Mouse (Mus musculus): ENCODE data around the gene Chd9. TPM values are rescaled to one million over a fixed set of nuclear protein-coding genes. Genes with fewer than 3 reads are reported as not detected.
"Not testable (repeated sequence)": the region's sequence is repeated elsewhere in the genome, so short reads cannot be mapped to it uniquely, and the experiment has no call there.

Gene Chd9
- polyA plus RNA-seq, 1 experiment from 2014 or later = 60.0 TPM

- no peaks in the 10 kb centered on the region for H3K9me3 ChIP-seq (ENCODE audit: control insufficient read depth, low read length)
- no peak for DNase-seq (ENCODE audit: low spot score)
- no peak overlapping the region for H3K9ac ChIP-seq (ENCODE audit: low read length)
- H3K36me3 ChIP-seq (ENCODE audit: control insufficient read depth, insufficient read depth, low read length) = no peaks in the 10 kb centered on the region
- H3K4me1 ChIP-seq (ENCODE audit: control insufficient read depth, insufficient read depth, low read length) = no peaks in the 10 kb centered on the region
- ATAC-seq (ENCODE audit: insufficient number of reproducible peaks, low FRiP score, low TSS enrichment, low read depth) = no peak
- 64% methylated on average over 1 of the region's 1 CpGs for WGBS
- H3K27ac ChIP-seq (replicated peaks; ENCODE audit: low read depth, low read length) = no peak overlapping the region
- H3K4me2 ChIP-seq (ENCODE audit: low read depth, severe bottlenecking) = no peak overlapping the region
- no peak overlapping the region for H3K4me3 ChIP-seq (ENCODE audit: low read depth, low read length)
- no peaks in the 10 kb centered on the region for H3K27me3 ChIP-seq (ENCODE audit: control insufficient read depth, insufficient read depth, low read length)
Observed at GRCm38 (mm10) chr8:90928412-90928811, 100.3 kb downstream of the Chd9 start.

GRCm38 (mm10) chr8:90930125-90930524, 102.0 kb downstream of the Chd9 start:
- not testable (repeated sequence) for H3K27me3 ChIP-seq (ENCODE audit: control insufficient read depth, insufficient read depth, low read length); H3K4me1 ChIP-seq (ENCODE audit: control insufficient read depth, insufficient read depth, low read length); H3K4me2 ChIP-seq (ENCODE audit: low read depth, severe bottlenecking); H3K27ac ChIP-seq (replicated peaks; ENCODE audit: low read depth, low read length); H3K9ac ChIP-seq (ENCODE audit: low read length); ATAC-seq (ENCODE audit: insufficient number of reproducible peaks, low FRiP score, low TSS enrichment, low read depth); DNase-seq (ENCODE audit: low spot score); H3K36me3 ChIP-seq (ENCODE audit: control insufficient read depth, insufficient read depth, low read length); H3K4me3 ChIP-seq (ENCODE audit: low read depth, low read length); H3K9me3 ChIP-seq (ENCODE audit: control insufficient read depth, low read length)

DNA sequence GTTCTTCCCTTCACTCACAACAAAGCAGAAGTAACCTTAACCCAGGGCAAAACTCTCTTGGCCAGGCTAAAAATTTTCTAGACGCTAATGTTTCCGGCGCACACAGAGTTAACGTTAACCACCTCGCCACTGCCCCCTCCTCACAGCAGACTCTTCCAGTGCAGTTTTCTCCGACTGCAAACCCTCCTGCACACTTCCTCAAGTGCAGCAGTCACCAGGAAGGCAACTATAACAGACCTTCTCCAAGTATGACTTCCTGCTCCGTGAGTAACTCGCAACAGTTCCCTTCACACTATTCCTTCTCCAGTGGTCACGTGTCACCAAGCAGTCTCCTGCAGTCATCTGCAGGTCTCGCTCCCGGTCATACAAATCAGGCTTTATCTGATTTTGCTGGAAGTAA, 104.8 kb downstream of the Chd9 start:
- DNase-seq (ENCODE audit: low spot score) (no peak), ATAC-seq (ENCODE audit: insufficient number of reproducible peaks, low FRiP score, low TSS enrichment, low read depth) (no peak)
- H3K4me1 ChIP-seq (ENCODE audit: control insufficient read depth, insufficient read depth, low read length) = no peaks in the 10 kb centered on the region
- H3K9ac ChIP-seq (ENCODE audit: low read length) = no peak overlapping the region
- 65% methylated on average over 11 of the region's 11 CpGs for WGBS
- no peak overlapping the region for H3K4me3 ChIP-seq (ENCODE audit: low read depth, low read length)
- H3K27ac ChIP-seq (replicated peaks; ENCODE audit: low read depth, low read length) = no peak overlapping the region
- no peak overlapping the region for H3K4me2 ChIP-seq (ENCODE audit: low read depth, severe bottlenecking)
- H3K9me3 ChIP-seq (ENCODE audit: control insufficient read depth, low read length) = no peaks in the 10 kb centered on the region
- H3K36me3 ChIP-seq (ENCODE audit: control insufficient read depth, insufficient read depth, low read length) = no peaks in the 10 kb centered on the region
- H3K27me3 ChIP-seq (ENCODE audit: control insufficient read depth, insufficient read depth, low read length) = no peaks in the 10 kb centered on the region

- H3K36me3 ChIP-seq (ENCODE audit: control insufficient read depth, insufficient read depth, low read length) = no peaks in the 10 kb centered on the region
- no peak for DNase-seq (ENCODE audit: low spot score)
- no peak overlapping the region for H3K4me2 ChIP-seq (ENCODE audit: low read depth, severe bottlenecking)
- H3K4me3 ChIP-seq (ENCODE audit: low read depth, low read length) = no peak overlapping the region
- H3K9me3 ChIP-seq (ENCODE audit: control insufficient read depth, low read length) = no peaks in the 10 kb centered on the region
- H3K9ac ChIP-seq (ENCODE audit: low read length) = no peak overlapping the region
- WGBS = 96% methylated on average over 1 of the region's 1 CpGs
- ATAC-seq (ENCODE audit: insufficient number of reproducible peaks, low FRiP score, low TSS enrichment, low read depth) = no peak
- H3K27me3 ChIP-seq (ENCODE audit: control insufficient read depth, insufficient read depth, low read length) = no peaks in the 10 kb centered on the region
- no peak overlapping the region for H3K27ac ChIP-seq (replicated peaks; ENCODE audit: low read depth, low read length)
- no peaks in the 10 kb centered on the region for H3K4me1 ChIP-seq (ENCODE audit: control insufficient read depth, insufficient read depth, low read length)
Observed at GRCm38 (mm10) chr8:90934786-90935185, 106.6 kb downstream of the Chd9 start.

- Histone ChIP-seq H3K36me3 (ENCODE audit: control insufficient read depth, insufficient read depth, low read length) (no peaks in the 10 kb centered on the region), H3K4me2 (ENCODE audit: low read depth, severe bottlenecking) (no peak overlapping the region), H3K9ac (ENCODE audit: low read length) (no peak overlapping the region), H3K4me1 (ENCODE audit: control insufficient read depth, insufficient read depth, low read length) (no peaks in the 10 kb centered on the region), H3K9me3 (ENCODE audit: control insufficient read depth, low read length) (no peaks in the 10 kb centered on the region), H3K4me3 (ENCODE audit: low read depth, low read length) (no peak overlapping the region), H3K27me3 (ENCODE audit: control insufficient read depth, insufficient read depth, low read length) (no peaks in the 10 kb centered on the region), H3K27ac (replicated peaks; ENCODE audit: low read depth, low read length) (no peak overlapping the region)
- 71% methylated on average over 1 of the region's 1 CpGs for WGBS
- DNase-seq (ENCODE audit: low spot score) (no peak), ATAC-seq (ENCODE audit: insufficient number of reproducible peaks, low FRiP score, low TSS enrichment, low read depth) (no peak)
Observed at GRCm38 (mm10) chr8:90936840-90937239, 108.7 kb downstream of the Chd9 start.

DNA sequence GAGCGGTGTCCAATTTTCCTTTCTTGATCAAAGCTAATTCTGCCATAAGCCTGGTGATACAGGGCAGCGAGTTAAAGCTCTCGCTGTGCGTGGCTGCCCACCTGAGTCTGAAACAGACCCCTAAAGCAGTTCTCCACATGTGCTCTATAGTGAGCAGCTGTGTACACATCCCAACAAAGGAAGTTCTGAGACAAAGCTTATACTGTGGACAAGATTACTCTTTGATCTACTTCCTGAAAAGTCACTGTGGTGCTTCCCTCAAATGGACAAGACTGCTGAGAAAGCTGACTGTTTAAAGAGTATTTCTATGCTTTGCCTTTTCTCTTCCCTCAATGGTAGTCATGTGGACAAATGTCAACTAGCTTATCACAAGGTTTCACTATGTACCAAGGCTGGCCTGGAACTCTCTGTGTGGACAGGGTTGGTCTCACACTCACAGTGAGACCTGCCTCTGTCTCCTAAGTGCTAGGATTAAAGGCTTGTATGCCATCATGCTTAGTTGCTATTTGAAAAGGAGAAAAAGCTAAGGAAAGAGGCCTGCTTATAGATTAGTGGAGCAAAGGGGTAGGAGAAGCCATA, 110.3 kb downstream of the Chd9 start:
- no peak overlapping the region for H3K9ac ChIP-seq (ENCODE audit: low read length)
- 85% methylated on average over 4 of the region's 4 CpGs for WGBS
- no peak overlapping the region for H3K4me3 ChIP-seq (ENCODE audit: low read depth, low read length)
- no peak overlapping the region for H3K4me2 ChIP-seq (ENCODE audit: low read depth, severe bottlenecking)
- ATAC-seq (ENCODE audit: insufficient number of reproducible peaks, low FRiP score, low TSS enrichment, low read depth) = no peak
- no peaks in the 10 kb centered on the region for H3K27me3 ChIP-seq (ENCODE audit: control insufficient read depth, insufficient read depth, low read length)
- H3K36me3 ChIP-seq (ENCODE audit: control insufficient read depth, insufficient read depth, low read length) = no peaks in the 10 kb centered on the region
- H3K27ac ChIP-seq (replicated peaks; ENCODE audit: low read depth, low read length) = no peak overlapping the region
- no peaks in the 10 kb centered on the region for H3K4me1 ChIP-seq (ENCODE audit: control insufficient read depth, insufficient read depth, low read length)
- DNase-seq (ENCODE audit: low spot score) = no peak
- no peaks in the 10 kb centered on the region for H3K9me3 ChIP-seq (ENCODE audit: control insufficient read depth, low read length)

- ATAC-seq (ENCODE audit: insufficient number of reproducible peaks, low FRiP score, low TSS enrichment, low read depth) (no peak), DNase-seq (ENCODE audit: low spot score) (no peak)
- 76% methylated on average over 1 of the region's 1 CpGs for WGBS
- Histone ChIP-seq H3K9ac (ENCODE audit: low read length) (no peak overlapping the region), H3K4me1 (ENCODE audit: control insufficient read depth, insufficient read depth, low read length) (no peaks in the 10 kb centered on the region), H3K4me2 (ENCODE audit: low read depth, severe bottlenecking) (no peak overlapping the region), H3K27me3 (ENCODE audit: control insufficient read depth, insufficient read depth, low read length) (no peaks in the 10 kb centered on the region), H3K36me3 (ENCODE audit: control insufficient read depth, insufficient read depth, low read length) (no peaks in the 10 kb centered on the region), H3K4me3 (ENCODE audit: low read depth, low read length) (no peak overlapping the region), H3K9me3 (ENCODE audit: control insufficient read depth, low read length) (no peaks in the 10 kb centered on the region), H3K27ac (replicated peaks; ENCODE audit: low read depth, low read length) (no peak overlapping the region)
Observed at GRCm38 (mm10) chr8:90939867-90940266, 111.7 kb downstream of the Chd9 start.

GRCm38 (mm10) chr8:90943770-90944169, 115.6 kb downstream of the Chd9 start:
- H3K9ac ChIP-seq (ENCODE audit: low read length) = no peak overlapping the region
- H3K4me1 ChIP-seq (ENCODE audit: control insufficient read depth, insufficient read depth, low read length) = no peaks in the 10 kb centered on the region
- H3K4me3 ChIP-seq (ENCODE audit: low read depth, low read length) = no peak overlapping the region
- no peak overlapping the region for H3K27ac ChIP-seq (replicated peaks; ENCODE audit: low read depth, low read length)
- H3K36me3 ChIP-seq (ENCODE audit: control insufficient read depth, insufficient read depth, low read length) = no peaks in the 10 kb centered on the region
- no peak for DNase-seq (ENCODE audit: low spot score)
- H3K27me3 ChIP-seq (ENCODE audit: control insufficient read depth, insufficient read depth, low read length) = no peaks in the 10 kb centered on the region
- ATAC-seq (ENCODE audit: insufficient number of reproducible peaks, low FRiP score, low TSS enrichment, low read depth) = no peak
- H3K4me2 ChIP-seq (ENCODE audit: low read depth, severe bottlenecking) = no peak overlapping the region
- no peaks in the 10 kb centered on the region for H3K9me3 ChIP-seq (ENCODE audit: control insufficient read depth, low read length)
- 81% methylated on average over 4 of the region's 4 CpGs for WGBS

All from limb, embryonic 11.5 days (tissue).